Mouse (Mus musculus) G1E (cell line): ENCODE measurements around the gene Ccdc13.

Source experiments
- CTCF ChIP-seq: IDR thresholded peaks from 2 replicates; pipeline ENCODE4 v1.5.1; 2012; ENCODE audit warnings: low read depth, low read length, inconsistent platforms, mixed read lengths
- GATA1 ChIP-seq: IDR thresholded peaks from 2 replicates; pipeline ENCODE4 v1.6.1; 2012; ENCODE audit warnings: borderline replicate concordance, low read length, inconsistent platforms, mixed read lengths
- GATA2 ChIP-seq: IDR thresholded peaks from 2 replicates; pipeline ENCODE4 v1.6.1; 2012; ENCODE audit warnings: low read depth, low read length, inconsistent platforms, borderline replicate concordance

GRCm38 (mm10) chr9:121761787-121762186, 77.5 kb downstream of the Ccdc13 start:
- TF ChIP-seq CTCF: no peak
- TF ChIP-seq GATA2: no peak
- TF ChIP-seq GATA1: no peak
